Mouse (Mus musculus) fibroblast of lung, adult 2 months (primary cell): ENCODE data around the gene Atxn2l.

ENCODE experiments used
- DNase-seq: peaks from one replicate; pipeline ENCODE4 v3.0.0-alpha.2; 2011; ENCODE audit warnings: low read depth

Atxn2l gene

GRCm38 (mm10) chr7:126503273-126503878 lies at the start of gene Atxn2l:
Gene Atxn2l, minus strand, starts transcription at chr7:126503437.
- peak; percentile 95 for DNase-seq

DNA sequence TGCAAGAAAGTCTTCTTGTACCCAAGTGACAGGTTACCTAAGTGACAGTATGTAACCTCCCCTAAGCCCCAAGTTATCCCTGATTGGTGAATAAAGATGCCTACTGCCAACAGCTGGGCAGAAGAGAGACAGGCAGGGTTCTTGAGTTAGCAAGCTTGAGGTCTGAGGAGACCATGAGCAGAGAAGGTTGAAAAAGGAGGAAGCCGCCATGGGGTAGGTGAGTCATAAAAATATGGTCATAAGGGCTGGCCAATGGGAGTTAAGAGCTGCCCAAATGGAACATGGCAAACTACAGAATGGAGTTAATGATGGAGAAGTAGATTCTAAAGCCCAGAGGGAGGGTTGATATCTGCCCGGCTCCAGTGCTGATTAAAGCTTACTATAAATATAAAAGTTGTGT lies 42.4 kb upstream of the Atxn2l start:
- DNase-seq, result no peak

DNA sequence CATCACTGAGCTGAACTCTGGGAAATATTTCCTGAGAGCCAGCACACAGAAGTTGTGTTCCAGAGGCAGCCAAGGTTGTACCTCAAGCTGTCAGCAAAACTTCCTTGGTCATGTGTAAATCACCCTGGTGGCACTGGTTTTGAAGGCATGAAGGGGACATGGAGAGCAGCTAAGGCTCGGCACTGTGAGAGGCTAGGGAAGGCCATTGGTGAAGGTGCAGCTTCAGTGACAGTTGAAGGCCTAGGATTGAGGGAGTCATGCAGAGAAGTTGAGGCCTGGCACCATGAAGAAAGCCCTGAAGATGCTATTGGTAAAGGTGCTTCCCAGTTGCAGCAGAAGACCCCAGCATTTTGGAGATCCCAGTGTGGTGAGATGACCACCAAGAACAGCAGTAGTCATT lies 38.4 kb upstream of the Atxn2l start:
- no peak for DNase-seq

DNA sequence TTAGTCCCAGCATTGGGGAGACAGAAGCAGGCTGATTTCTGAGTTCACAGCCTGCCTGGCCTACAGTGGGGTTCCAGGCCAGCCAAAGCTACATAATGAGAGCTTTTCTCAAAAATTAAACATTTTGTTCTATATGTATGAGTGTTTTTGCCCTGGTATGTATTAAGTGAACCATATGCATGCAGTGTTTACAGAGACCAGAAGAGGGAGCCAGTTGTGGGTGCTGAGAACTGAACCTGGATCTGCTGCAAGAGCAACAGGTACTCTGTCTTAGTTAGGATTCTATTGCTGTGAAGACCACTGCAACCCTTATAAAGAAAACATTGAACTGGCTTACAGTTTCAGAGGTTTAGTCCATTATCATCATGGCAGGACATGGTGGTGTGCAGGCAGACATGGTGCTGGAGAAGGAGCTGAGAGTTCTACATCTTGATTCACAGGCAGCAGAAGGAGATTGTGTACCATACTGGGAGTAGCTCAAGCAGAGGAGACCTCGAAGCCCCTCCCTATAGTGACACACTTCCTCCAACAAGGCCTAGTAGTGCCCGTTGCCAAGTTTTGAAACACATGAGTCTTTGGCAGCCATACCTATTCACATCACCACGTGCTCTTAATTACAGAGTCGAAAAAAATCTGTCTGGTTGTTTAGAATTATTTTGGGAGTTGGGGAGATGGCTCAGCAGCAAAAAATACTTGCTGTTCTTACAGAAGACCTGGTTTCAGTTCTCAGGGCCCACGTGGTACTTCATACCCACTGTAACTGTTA lies 34.8 kb upstream of the Atxn2l start:
- DNase-seq, result peak; percentile 44

DNA sequence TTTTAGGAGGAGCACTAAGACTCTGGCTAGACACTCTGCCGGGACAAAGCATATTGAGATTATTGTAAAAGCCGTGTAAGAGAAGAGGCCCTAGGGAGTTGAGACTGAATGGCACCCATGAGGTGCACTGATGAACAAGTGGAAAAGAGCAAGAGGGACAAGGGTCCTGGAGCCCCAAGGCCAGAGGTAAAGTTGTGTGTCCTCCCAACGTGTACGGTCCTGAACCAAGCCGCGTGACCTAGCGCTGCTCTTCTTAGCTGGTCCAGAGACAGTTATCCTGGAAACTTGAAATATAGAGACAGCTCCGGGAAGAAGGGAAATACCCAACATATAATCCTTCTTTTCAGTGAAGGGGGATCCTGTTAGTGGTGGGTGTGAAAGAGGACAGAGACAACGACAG lies 33.2 kb upstream of the Atxn2l start:
- DNase-seq, result no peak

- DNase-seq, result no peak
Measured at GRCm38 (mm10) chr7:126535766-126536165, 32.5 kb upstream of the Atxn2l start.

- no peak for DNase-seq
Measured at GRCm38 (mm10) chr7:126533434-126533833, 30.2 kb upstream of the Atxn2l start.

GRCm38 (mm10) chr7:126528166-126528577 lies 24.9 kb upstream of the Atxn2l start:
- no peak for DNase-seq

- no peak for DNase-seq
Measured at GRCm38 (mm10) chr7:126523316-126523715, 20.1 kb upstream of the Atxn2l start.

GRCm38 (mm10) chr7:126519513-126519912 lies 16.3 kb upstream of the Atxn2l start:
- no peak for DNase-seq

- no peak for DNase-seq
Measured at GRCm38 (mm10) chr7:126518261-126518941, 15.2 kb upstream of the Atxn2l start.

DNA sequence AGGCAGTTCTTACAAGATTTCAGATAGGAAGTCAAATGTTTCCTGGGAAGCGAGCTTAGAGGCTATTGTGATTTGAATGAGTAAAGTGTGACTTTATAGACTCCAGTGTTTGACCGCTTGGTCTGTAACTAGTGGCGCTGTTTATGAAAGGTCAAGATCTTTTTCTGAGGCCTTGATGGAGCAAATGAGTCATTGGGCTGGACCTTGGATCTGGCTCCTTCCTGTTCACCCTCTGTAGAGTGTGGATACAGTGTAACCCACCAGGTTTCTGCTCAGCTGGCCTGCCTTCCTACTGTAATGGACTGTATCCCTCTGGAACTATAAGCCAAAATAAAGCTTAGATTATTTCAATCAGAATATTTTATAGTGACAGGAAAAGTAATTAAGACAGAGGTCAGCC lies 8.1 kb upstream of the Atxn2l start:
- no peak for DNase-seq

DNA sequence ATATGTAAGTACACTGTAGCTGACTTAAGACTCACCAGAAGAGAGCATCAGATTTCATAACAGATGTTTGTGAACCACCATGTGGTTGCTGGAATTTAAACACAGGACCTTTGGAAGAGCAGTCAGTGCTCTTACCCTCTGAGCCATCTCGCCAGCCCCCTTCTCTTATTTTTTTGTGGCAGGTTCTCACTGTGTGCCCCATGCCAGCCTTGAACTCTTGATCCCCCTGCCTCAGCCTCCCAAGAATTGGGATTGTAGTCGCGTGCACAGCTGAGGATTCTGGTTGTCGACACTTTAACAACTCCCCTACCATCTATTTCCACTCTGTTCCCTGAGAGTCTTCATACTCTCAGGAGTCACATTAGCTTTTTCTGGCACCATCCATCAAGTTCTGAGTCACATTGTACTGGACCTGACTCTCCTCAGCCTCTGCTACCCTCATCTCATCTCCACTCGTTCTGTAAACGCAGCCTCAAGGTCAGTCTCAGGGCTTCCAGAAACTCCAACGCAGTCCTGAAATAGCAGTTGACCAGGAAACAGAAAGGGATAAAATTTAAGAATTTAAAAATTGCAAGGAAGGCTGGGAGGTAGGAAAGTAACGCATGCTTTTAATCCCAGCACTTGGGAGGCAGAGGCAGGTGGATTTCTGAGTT lies 4.0 kb upstream of the Atxn2l start:
- no peak for DNase-seq

DNA sequence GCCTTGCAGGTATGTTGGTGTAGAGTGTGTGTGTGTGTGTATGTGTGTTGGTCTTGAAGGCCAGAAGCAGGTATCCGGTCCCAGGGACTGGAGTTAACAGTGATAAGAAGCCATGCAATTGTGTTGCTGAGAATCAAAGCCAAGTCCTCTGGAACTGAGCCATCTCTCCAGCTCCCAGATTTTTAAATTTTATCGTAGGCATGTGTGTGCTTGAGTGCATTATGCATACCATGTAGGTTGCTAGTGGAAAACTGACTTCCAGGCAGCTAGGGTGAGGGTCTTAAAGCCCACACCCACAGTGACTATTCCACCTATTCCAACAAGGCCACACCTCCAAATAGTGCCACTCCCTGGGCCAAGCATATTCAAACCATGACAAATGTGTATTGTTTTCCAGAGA lies 1.7 kb upstream of the Atxn2l start:
- DNase-seq, result no peak

GRCm38 (mm10) chr7:126502751-126503150 lies 486 bp downstream of the Atxn2l start:
- no peak for DNase-seq

DNA sequence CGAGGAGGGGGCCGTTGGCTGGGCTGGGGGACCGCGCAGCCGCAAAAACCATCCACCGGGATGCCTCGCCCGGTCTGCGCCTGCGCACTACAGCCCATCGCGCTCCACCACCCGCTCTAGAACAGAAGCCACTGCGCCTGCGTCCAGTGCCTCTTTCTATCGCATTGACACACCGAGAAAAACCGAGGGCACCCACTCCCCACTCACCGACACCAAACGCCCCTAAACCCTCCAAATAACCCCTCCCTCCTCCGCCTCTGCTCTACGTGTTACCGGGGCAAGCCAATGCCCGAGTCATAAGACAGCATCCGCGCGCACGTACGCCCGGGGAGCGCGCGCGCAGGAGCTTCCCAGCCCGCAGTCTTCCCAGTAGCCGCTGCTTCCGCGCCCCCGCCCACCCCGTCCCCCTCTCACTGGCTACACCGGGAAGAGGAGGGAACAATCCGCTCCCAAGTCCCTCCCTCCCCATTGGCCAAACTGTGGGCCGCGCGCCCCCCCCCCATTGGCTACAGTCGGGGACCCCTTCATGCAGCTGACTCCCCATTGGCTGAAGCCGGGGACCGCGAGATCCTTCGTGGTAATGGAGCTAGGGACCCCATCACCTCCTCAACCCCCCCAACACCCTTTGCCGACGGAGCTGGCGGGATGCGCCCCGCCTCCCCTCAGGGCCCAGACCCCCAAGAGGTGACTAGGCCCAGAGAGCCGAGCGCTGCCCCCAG lies 1.1 kb downstream of the Atxn2l start:
- peak; percentile 89 for DNase-seq

DNA sequence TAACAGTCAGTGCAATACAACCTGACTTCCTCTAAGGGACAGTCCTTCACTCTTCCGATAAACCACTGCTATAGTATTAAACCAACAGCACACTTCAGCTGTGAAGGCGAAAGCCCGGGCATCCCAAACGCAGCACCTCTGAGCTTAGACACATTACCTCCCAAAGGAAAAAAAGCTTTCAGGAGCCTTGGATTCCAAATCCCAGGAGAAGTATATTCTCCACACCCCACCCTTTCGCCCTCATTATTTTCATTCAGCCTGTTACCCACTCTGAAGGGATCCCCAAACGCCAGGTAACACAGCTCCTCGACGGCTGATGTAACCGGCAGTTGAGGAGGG lies 1.6 kb downstream of the Atxn2l start:
- DNase-seq, result no peak

GRCm38 (mm10) chr7:126499416-126499815 lies 3.8 kb downstream of the Atxn2l start:
- no peak for DNase-seq

DNA sequence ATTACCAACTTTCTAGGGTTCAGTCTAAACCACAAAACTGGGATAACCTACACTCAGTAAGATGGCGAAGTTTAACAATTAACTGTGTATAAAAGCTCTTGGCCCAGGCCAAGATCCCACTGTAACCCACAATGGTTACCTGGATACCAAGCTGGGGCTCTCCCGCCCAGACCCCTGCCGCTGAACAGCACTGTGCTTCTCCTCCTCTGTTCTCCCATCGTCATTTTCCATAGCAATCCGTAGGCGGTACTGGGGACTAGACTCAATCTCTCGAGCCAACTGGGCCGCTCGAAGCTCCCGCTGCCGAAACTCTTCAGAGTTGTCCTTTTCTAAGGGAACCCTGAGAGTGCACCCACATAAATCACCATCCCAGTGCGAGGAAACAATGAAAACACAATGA lies 5.3 kb downstream of the Atxn2l start:
- no peak for DNase-seq

GRCm38 (mm10) chr7:126496475-126496874 lies 6.8 kb downstream of the Atxn2l start:
- DNase-seq, result no peak

- DNase-seq, result no peak
Measured at GRCm38 (mm10) chr7:126494120-126494519, 9.1 kb downstream of the Atxn2l start.

- no peak for DNase-seq
Measured at GRCm38 (mm10) chr7:126491973-126492372, 11.3 kb downstream of the Atxn2l start.
